Mouse (Mus musculus) forebrain, embryonic 12.5 days (tissue): ENCODE measurements around the gene Gm6993. TPM values are rescaled to one million over a fixed set of nuclear protein-coding genes. Genes with fewer than 3 reads are reported as not detected.
A peak's percentile ranks its signal among the peaks of the same experiment; 100 is the strongest.

Experiments used
- ATAC-seq: fragments of 200-750 bp; cut with Nextera tagmentation; 2 replicates; pipeline ENCODE4 v1.8.0; 2017; ENCODE audit warnings: moderate TSS enrichment; ENCODE audit not compliant: low FRiP score
- H3K27ac ChIP-seq: fragments of 300-500 bp; sonication (generic); 2 replicates; pipeline ENCODE4 v1.5.1; 2016; ENCODE audit warnings: mild to moderate bottlenecking
- H3K27me3 ChIP-seq: fragments of 300-500 bp; sonication (generic); 2 replicates; pipeline ENCODE4 v1.6.1; 2016; ENCODE audit warnings: mild to moderate bottlenecking
- H3K36me3 ChIP-seq: fragments of 300-500 bp; sonication (generic); replicated peaks from 2 replicates; pipeline ENCODE4 v1.6.1; 2016; ENCODE audit warnings: mild to moderate bottlenecking
- H3K4me1 ChIP-seq: fragments of 300-500 bp; sonication (generic); 2 replicates; pipeline ENCODE4 v1.6.1; 2016
- H3K4me2 ChIP-seq: fragments of 300-500 bp; sonication (generic); 2 replicates; pipeline ENCODE4 v1.6.1; 2016; ENCODE audit warnings: mild to moderate bottlenecking, moderate library complexity
- H3K4me3 ChIP-seq: fragments of 300-500 bp; sonication (generic); replicated peaks from 2 replicates; pipeline ENCODE4 v1.5.1; 2016; ENCODE audit warnings: mild to moderate bottlenecking
- H3K9ac ChIP-seq: fragments of 300-500 bp; sonication (generic); 2 replicates; pipeline ENCODE4 v1.6.1; 2016; ENCODE audit warnings: mild to moderate bottlenecking
- H3K9me3 ChIP-seq: fragments of 300-500 bp; sonication (generic); 2 replicates; pipeline ENCODE4 v1.6.1; 2016
- WGBS: fragments of 180-500 bp; shearing (Covaris S2); methylation state at CpG from one replicate; pipeline ENCODE4 v1.1.7; 2016; 5-methylcytosine and 5-hydroxymethylcytosine counted together
- polyA plus RNA-seq: library from polyadenylated mRNA; unstranded; fragments of >200 nt; fragmentation: Nextera tagmentation; extraction: Ambion mirVana; gene quantifications from 2 replicates; pipeline ENCODE4 v1.2.1, GENCODE M21; 2016

Gene Gm6993
- polyA plus RNA-seq, 1 experiment from 2014 or later: not detected

GRCm38 (mm10) chr12:31221522-31221921 is 19.0 kb upstream of the Gm6993 start:
- Histone ChIP-seq H3K4me3 (no peak overlapping the region), H3K9ac (no peak overlapping the region), H3K27me3 (0 out of 2 replicates have a peak, but pooled peaks cover 16% of the 10 kb centered on the region), H3K4me2 (no peak overlapping the region), H3K9me3 (no peaks in the 10 kb centered on the region), H3K4me1 (peaks cover 8% of the 10 kb centered on the region; the same call in 1 of the 2 replicates), H3K36me3 (no peaks in the 10 kb centered on the region), H3K27ac (no peak overlapping the region)
- no peak for ATAC-seq
- WGBS: 63% methylated on average over 6 of the region's 6 CpGs

GRCm38 (mm10) chr12:31222282-31222681 is 18.3 kb upstream of the Gm6993 start:
- WGBS: 11% methylated on average over 2 of the region's 2 CpGs
- 0 out of 2 replicates have a peak, but pooled peaks have one; percentile 41 for ATAC-seq
- no peak overlapping the region for H3K27ac ChIP-seq

GRCm38 (mm10) chr12:31222741-31223140 is 17.8 kb upstream of the Gm6993 start:
- ATAC-seq: peak; percentile 36; the same call in 1 of the 2 replicates
- no peaks in the 10 kb centered on the region for H3K36me3 ChIP-seq
- H3K9me3 ChIP-seq: no peaks in the 10 kb centered on the region
- H3K4me3 ChIP-seq: no peak overlapping the region
- H3K4me2 ChIP-seq: no peak overlapping the region
- peaks cover 20% of the 10 kb centered on the region; the same call in 1 of the 2 replicates for H3K27me3 ChIP-seq
- H3K9ac ChIP-seq: no peak overlapping the region
- no peak overlapping the region for H3K27ac ChIP-seq
- peaks cover 8% of the 10 kb centered on the region; the same call in 1 of the 2 replicates for H3K4me1 ChIP-seq
- 8% methylated on average over 3 of the region's 3 CpGs for WGBS

More at GRCm38 (mm10) chr12:31222282-31222681, 18.3 kb upstream of the Gm6993 start:
- H3K4me3 ChIP-seq: no peak overlapping the region
- peaks cover 19% of the 10 kb centered on the region; the same call in 1 of the 2 replicates for H3K27me3 ChIP-seq
- H3K9ac ChIP-seq: no peak overlapping the region
- no peaks in the 10 kb centered on the region for H3K36me3 ChIP-seq
- H3K9me3 ChIP-seq: no peaks in the 10 kb centered on the region
- H3K4me1 ChIP-seq: peaks cover 8% of the 10 kb centered on the region; the same call in 1 of the 2 replicates
- no peak overlapping the region for H3K4me2 ChIP-seq

GRCm38 (mm10) chr12:31225451-31225850 is 15.1 kb upstream of the Gm6993 start:
- ATAC-seq: no peak
- Histone ChIP-seq H3K36me3 (no peaks in the 10 kb centered on the region), H3K9ac (no peak overlapping the region), H3K27ac (no peak overlapping the region), H3K27me3 (peaks cover 15% of the 10 kb centered on the region; the same call in 1 of the 2 replicates), H3K4me1 (peaks cover 8% of the 10 kb centered on the region; the same call in 1 of the 2 replicates), H3K4me2 (no peak overlapping the region), H3K4me3 (no peak overlapping the region), H3K9me3 (no peaks in the 10 kb centered on the region)
- 34% methylated on average over 8 of the region's 8 CpGs for WGBS

- ATAC-seq: no peak
- peaks cover 15% of the 10 kb centered on the region; the same call in 1 of the 2 replicates for H3K27me3 ChIP-seq
- no peaks in the 10 kb centered on the region for H3K9me3 ChIP-seq
- 80% methylated on average over 3 of the region's 3 CpGs for WGBS
- H3K4me1 ChIP-seq: peaks cover 8% of the 10 kb centered on the region; the same call in 1 of the 2 replicates
- no peak overlapping the region for H3K9ac ChIP-seq
- no peaks in the 10 kb centered on the region for H3K36me3 ChIP-seq
- H3K4me3 ChIP-seq: no peak overlapping the region
- no peak overlapping the region for H3K27ac ChIP-seq
- H3K4me2 ChIP-seq: no peak overlapping the region
These were observed 13.4 kb upstream of the Gm6993 start for GRCm38 (mm10) chr12:31227167-31227566.

DNA sequence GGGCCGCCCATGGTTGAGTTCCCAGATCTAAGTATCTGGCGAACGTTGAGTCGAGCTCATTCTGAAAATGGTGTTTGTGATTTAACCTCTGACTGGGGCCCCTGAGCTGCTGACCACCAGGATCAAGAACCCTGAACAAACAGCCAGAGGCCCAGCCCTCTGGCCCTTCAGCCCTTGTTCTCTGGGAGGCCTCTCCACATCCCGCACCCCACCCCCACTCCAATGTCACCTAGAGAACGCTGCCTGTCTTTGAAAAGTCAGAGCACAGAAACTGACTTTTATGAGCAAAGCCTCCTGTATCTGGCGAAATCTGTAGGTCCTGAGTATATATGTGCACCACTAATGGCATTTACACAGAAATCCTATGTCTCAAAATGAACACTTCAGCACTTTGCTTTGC is 11.7 kb upstream of the Gm6993 start:
- peaks cover 15% of the 10 kb centered on the region; the same call in 1 of the 2 replicates for H3K27me3 ChIP-seq
- no peaks in the 10 kb centered on the region for H3K36me3 ChIP-seq
- H3K9ac ChIP-seq: no peak overlapping the region
- no peak overlapping the region for H3K27ac ChIP-seq
- WGBS: 72% methylated on average over 7 of the region's 7 CpGs
- H3K4me1 ChIP-seq: no peaks in the 10 kb centered on the region
- ATAC-seq: no peak
- no peak overlapping the region for H3K4me2 ChIP-seq
- H3K4me3 ChIP-seq: no peak overlapping the region
- no peaks in the 10 kb centered on the region for H3K9me3 ChIP-seq

- H3K36me3 ChIP-seq: no peaks in the 10 kb centered on the region
- H3K27ac ChIP-seq: no peak overlapping the region
- no peak overlapping the region for H3K9ac ChIP-seq
- no peaks in the 10 kb centered on the region for H3K27me3 ChIP-seq
- H3K4me2 ChIP-seq: no peak overlapping the region
- peaks cover 10% of the 10 kb centered on the region for H3K4me1 ChIP-seq
- ATAC-seq: no peak
- 96% methylated on average over 1 of the region's 1 CpGs for WGBS
- no peaks in the 10 kb centered on the region for H3K9me3 ChIP-seq
- no peak overlapping the region for H3K4me3 ChIP-seq
These were observed 7.9 kb upstream of the Gm6993 start for GRCm38 (mm10) chr12:31232635-31233034.

DNA sequence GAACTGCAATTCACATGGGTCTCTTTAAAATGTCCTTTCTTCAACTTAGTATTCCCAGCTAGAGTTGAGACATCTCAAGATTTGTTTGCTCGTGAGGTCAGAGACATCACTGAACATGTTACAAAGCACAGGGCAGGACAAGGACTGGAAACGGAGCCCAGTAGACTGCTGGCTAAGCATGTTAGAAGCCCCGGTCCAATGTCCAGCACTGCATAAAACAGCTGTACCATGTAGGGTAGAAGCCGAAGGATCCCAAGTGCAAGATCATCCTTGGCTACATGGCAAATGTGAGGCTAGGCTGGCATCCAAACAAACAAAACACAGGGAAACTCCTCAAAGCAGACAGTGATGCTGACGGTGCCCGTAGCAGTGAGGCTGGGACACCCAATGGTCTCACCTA is 5.6 kb upstream of the Gm6993 start:
- Histone ChIP-seq H3K9ac (no peak overlapping the region), H3K4me1 (peaks cover 10% of the 10 kb centered on the region), H3K4me3 (no peak overlapping the region), H3K27me3 (no peaks in the 10 kb centered on the region), H3K27ac (no peak overlapping the region), H3K4me2 (no peak overlapping the region), H3K36me3 (no peaks in the 10 kb centered on the region), H3K9me3 (no peaks in the 10 kb centered on the region)
- WGBS: 89% methylated on average over 6 of the region's 6 CpGs
- ATAC-seq: no peak

DNA sequence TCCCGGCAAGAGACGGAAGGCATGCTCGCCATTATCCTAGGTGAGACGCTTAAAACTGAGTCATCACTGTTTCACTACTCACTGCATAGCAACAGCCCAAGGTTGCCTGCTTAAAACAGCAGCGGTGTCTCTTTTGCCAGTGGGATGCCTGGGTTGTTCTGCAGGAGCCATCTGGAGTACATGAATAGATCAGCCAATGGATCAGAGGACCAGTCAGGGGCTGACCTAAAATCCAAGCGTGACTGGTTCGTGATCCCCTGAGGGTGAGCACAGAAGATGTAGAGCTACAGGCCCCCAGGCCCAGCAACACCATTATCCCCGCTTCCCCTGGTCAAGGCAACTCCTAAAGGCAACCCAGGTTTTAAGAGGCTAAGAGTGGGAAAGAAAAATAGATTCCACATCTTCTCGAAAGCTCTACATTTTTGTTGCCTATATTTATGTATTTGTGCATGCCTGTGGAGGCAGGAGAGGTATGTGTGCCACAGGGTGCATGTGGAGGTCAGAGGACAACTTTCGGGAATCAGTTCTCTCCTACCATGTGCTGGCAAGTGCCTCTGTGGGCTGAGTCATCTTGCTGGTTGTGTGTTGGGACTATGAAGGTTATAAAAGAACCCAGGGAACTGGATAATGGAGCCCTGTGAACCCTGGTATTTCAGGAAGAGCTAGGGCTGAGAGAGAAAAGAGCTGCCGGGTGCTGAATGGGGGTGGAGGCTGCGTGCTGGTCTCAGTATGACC is 3.5 kb upstream of the Gm6993 start:
- no peak for ATAC-seq

GRCm38 (mm10) chr12:31239031-31239583 is 1.5 kb upstream of the Gm6993 start:
- H3K4me1 ChIP-seq: peaks cover 10% of the 10 kb centered on the region
- no peaks in the 10 kb centered on the region for H3K36me3 ChIP-seq
- no peak overlapping the region for H3K27ac ChIP-seq
- no peak overlapping the region for H3K4me3 ChIP-seq
- no peaks in the 10 kb centered on the region for H3K27me3 ChIP-seq
- ATAC-seq: no peak
- no peak overlapping the region for H3K9ac ChIP-seq
- H3K9me3 ChIP-seq: no peaks in the 10 kb centered on the region
- H3K4me2 ChIP-seq: no peak overlapping the region
- WGBS: 86% methylated on average over 3 of the region's 3 CpGs

More for the DNA sequence above, 3.5 kb upstream of the Gm6993 start:
- 0 out of 2 replicates have a peak overlapping the region, but pooled peaks have one; percentile 13 for H3K27ac ChIP-seq
- no peak overlapping the region for H3K4me2 ChIP-seq
- H3K4me1 ChIP-seq: peaks cover 10% of the 10 kb centered on the region
- H3K27me3 ChIP-seq: no peaks in the 10 kb centered on the region
- no peak overlapping the region for H3K4me3 ChIP-seq
- no peaks in the 10 kb centered on the region for H3K9me3 ChIP-seq
- no peak overlapping the region for H3K9ac ChIP-seq
- 68% methylated on average over 12 of the region's 12 CpGs for WGBS
- H3K36me3 ChIP-seq: no peaks in the 10 kb centered on the region

- 79% methylated on average over 4 of the region's 4 CpGs for WGBS
- no peak overlapping the region for H3K4me2 ChIP-seq
- no peak overlapping the region for H3K9ac ChIP-seq
- H3K4me1 ChIP-seq: peaks cover 10% of the 10 kb centered on the region
- no peaks in the 10 kb centered on the region for H3K27me3 ChIP-seq
- no peak for ATAC-seq
- no peak overlapping the region for H3K27ac ChIP-seq
- H3K36me3 ChIP-seq: no peaks in the 10 kb centered on the region
- H3K4me3 ChIP-seq: no peak overlapping the region
- H3K9me3 ChIP-seq: no peaks in the 10 kb centered on the region
These were observed 772 bp upstream of the Gm6993 start for GRCm38 (mm10) chr12:31239798-31240197.

GRCm38 (mm10) chr12:31241595-31242342 is 1.2 kb downstream of the Gm6993 start:
- Histone ChIP-seq H3K4me3 (no peak overlapping the region), H3K4me1 (peaks cover 6% of the 10 kb centered on the region), H3K27me3 (no peaks in the 10 kb centered on the region), H3K4me2 (no peak overlapping the region), H3K36me3 (no peaks in the 10 kb centered on the region), H3K9me3 (no peaks in the 10 kb centered on the region), H3K27ac (no peak overlapping the region), H3K9ac (no peak overlapping the region)
- no peak for ATAC-seq
- WGBS: 83% methylated on average over 6 of the region's 6 CpGs
